Mouse (Mus musculus) heart, postnatal 25 days (tissue): ENCODE results near the gene Crtc3. TPM values are rescaled to one million over a fixed set of nuclear protein-coding genes. Genes with fewer than 3 reads are reported as not detected.

ENCODE experiments used
- DNase-seq: peaks from one replicate; pipeline ENCODE4 v3.0.0; 2022; ENCODE audit warnings: low spot score
- intact Hi-C: fragments of 180-260 bp; cut with DNase I; formaldehyde crosslinking; loops from one replicate; pipeline ENCODE4 v1.15.1; 2025
- total RNA-seq, 2 experiments: library from RNA; stranded (reverse); gene quantifications; 2 replicates each; pipeline ENCODE4 v1.2.3; 2021

Gene Crtc3
- total RNA-seq, 2 experiments from 2014 or later = 14.3 to 15.7 TPM

DNA sequence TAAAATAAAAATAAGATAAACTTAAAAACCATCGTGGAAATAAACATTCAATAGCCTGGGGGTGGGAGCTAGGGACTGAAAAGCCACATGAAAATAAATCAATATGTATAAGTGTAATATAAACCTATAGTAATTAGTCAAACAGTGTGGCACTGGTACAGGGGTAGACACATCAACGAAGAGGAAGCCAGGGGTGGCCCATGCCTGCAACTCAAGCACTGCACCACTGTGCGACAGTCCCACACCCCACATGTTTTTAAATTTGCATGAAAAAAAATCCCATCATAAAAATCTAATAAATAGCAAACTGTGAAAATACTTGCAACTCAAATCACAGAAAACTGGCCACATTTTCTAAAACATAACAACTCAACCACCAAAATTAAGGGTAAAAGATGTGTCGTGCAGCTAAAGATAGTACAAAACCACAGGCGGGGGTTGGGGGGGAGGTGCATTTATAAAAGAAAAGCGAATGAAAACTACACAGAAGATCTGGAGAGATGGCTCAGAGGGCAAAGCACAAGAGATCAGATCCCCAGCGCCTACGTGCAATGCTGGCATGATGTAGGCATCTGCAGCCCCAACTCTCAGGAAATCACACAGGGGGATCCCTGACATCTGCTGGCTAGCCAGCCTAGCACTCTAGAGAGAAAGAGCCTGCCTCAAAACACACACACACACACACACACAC, 45.6 kb downstream of the Crtc3 start:
- no peak for DNase-seq
- intact Hi-C loops = no loop called here

DNA sequence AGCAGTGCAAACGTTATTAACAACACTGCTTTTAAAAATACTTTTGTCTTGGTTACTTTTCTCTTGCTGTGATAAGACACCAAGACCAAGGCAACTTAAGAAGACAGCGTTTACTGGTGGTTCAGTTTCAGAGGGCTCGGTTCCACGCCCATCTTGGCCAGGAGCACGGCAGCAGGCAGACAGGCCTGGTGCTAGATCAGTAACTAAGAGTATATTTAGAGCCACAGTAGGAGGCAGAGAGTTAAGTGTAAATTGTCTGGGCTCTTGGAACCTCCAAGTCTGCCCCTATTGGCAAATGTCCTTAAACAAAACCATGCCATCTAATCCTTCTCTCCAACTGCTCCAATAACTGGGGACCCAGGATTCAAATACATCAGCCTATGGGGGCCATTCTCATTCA, 46.1 kb downstream of the Crtc3 start:
- no peak for DNase-seq
- intact Hi-C loops = no loop called here

DNA sequence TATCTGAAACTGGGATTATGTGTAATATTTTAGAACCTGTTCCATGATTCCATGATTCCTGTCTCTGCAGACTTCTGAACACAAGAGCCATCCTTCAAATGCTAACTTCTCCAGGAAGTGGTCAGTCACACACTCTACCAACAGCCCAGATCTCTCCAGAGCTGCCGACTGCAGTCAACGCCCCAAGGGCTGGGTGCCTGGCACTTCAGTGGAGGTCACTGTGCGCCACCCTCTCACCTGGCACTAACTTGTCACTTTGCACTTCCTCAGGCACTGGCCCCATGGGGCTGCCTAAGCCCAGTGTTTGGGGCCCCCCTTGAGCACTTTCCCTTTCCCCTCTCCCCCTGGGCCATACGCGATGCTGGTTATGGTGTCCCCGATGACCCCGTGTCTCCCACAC, 46.8 kb downstream of the Crtc3 start:
- intact Hi-C loops = no loop called here
- no peak for DNase-seq

DNA sequence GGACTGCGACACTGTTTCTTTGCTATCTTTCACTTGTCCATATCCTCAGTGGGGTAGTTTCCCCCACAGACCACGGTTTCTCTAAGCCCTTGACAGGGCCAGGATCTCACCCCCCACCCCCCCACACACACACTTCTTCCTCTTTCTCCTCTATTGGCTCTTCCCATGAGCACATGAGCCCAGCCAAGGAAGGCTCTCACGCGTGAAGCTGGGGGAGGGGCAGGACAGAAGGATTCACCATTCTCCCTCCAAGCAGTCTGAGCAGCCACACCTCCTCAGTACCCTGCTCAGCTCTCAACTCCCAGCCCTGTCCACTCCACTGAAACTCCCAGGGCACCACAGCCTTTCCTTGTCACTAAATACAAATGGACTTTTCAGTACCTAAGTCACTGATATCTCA, 47.2 kb downstream of the Crtc3 start:
- DNase-seq = no peak
- intact Hi-C loops = no loop called here

DNA sequence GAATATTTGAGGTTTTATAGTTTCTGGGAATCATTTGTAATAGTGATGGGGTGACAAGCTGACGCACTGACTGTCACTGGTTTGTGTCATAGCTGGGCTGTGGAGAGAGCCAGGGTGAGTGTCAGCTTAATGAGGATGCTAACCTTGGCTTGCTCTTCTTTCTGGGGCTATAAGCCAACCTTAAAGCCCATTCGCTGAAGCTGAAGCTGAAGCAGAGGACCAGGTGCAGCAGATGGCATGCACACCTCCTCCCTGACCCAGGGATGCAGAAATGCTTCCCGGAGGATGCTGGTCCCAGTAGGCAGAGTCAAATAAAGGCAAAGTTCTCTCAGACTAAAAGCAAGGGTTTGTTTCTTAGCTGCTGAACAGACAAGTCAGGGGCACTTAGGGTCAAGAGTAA, 48.7 kb downstream of the Crtc3 start:
- intact Hi-C loops = loop anchor here (1.0 kb wide), 1 partner anchor 28 kb away; no protein-coding TSS in a partner anchor
- no peak for DNase-seq

DNA sequence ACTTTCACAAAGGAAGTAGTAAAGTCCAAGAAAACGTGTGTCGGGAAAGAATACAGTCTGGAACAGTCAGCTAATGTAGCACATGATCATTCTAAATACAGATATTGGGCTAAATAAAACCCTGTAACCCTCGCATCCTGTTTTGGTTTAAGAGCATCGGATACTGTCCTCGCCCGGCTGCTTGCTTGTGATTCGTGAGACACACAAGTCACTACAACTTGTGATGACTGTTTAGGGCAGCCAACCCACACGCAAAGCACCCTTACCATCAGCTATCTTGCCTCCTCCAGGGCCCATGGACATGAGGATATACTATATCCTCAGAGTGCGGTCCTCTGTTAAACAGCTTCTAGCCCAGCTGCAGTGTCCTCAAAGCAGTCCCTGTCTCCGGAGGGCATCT, 50.2 kb downstream of the Crtc3 start:
- intact Hi-C loops = no loop called here
- DNase-seq = no peak

DNA sequence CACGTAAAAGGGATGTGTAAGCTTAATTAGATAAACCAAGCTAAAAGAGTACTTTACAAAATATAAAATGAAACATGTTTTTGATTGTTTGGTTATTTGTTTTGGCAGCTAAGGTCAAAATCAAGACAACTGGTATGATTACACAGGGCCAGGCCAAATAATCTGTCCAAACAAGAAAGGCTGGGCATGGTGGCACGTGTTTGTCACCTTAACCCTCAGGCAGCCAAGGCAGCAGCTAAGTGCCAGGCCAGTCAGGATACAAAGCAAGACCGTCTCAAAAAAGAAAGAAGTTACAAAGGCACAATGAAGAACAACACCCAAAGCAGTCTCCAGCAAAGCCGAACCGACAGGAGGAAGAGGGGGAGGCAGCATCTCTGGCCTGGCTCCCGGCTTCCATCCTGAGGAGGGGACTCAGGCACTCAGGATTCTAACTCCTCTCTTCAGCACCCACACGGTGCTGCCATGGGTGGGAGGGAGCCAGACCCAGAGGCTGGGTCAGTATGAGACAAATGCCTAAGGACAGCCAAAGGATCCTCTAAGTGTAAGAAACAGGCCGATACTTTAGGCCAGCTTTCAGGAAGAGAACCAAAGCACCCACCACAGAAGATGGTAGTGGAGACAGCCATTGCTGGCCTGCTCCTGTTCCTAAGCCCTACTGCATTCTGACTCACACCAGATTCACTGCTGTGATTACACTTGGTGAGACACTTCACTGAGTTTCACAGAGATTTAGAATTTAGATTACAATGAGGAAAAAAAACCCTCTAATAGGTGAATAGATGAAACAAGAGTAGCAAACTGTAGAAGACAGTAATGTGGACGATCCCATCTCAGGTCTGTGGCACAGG, 51.5 kb downstream of the Crtc3 start:
- DNase-seq = no peak
- intact Hi-C loops = no loop called here

DNA sequence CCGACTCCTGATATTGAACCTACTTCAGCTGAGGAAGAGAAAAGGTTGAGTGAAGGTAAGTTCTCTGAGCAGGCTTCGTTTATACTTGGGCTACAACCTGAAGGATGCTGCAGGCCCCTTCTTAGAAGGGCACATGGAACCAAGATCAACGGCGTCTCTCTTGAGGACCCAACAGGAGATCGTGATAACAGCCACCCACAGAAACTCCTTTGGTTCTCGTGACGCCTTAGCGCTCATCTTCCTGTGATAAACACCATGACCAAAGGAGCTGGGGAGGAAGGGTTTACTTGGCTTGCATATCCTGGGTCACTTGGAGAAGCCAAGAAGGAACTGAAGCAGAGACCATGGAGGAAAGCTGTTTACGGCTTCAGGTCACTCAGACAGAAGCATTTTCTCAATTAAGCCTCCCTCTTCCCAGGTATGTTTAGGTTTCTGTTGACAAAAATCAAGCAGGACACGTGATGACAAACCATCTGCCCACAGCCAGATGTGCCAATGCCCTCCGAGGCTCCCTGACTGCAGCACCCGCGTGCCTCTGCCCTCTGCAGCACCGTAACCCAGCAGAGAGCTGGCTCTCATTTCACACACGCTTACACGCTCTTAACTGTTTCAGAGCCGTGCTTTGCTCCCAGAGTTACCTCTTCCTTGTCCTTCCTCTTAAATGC, 52.3 kb downstream of the Crtc3 start:
- DNase-seq = no peak
- intact Hi-C loops = no loop called here

DNA sequence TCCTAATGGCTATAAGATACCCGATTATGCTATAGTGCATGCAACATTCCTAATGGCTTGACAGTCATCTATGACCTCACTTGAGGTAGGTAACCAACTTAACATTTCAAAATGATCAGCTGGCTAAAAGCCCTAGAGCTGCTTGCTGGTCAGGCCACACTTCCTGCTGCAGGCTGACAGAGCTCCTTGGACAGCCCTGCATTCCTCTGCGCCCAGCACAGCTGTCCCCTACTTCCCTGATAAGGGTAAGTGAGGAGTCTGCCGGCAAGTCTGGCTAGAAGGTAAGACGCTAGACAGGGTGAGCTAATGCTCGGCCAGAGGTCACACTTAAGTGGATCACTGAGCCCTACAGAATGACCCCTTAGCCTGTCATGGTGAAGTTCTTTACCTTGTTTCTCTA, 52.8 kb downstream of the Crtc3 start:
- no peak for DNase-seq
- intact Hi-C loops = no loop called here

DNA sequence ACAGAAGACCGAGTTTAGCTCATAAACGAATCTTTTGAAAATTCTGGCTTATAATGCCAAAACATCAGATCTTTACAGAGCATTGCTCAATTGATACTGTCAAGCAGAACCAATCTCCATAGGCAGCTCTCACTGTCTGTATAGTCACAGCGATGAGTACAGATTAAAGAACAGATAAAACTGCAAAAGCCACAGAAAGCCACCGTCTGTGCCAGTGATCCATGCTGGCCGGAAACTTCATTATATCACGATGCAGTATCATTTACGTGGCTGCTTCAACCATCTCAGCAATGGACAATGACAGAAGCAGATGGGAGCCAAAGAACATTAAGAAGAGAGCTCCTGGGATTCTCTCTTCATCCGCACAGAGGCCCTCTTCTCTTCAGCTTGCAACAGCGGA, 53.9 kb downstream of the Crtc3 start:
- intact Hi-C loops = loop anchor here (5.0 kb wide), 1 partner anchor 53 kb away; the partner anchor contains the start of gene Crtc3
- no peak for DNase-seq

DNA sequence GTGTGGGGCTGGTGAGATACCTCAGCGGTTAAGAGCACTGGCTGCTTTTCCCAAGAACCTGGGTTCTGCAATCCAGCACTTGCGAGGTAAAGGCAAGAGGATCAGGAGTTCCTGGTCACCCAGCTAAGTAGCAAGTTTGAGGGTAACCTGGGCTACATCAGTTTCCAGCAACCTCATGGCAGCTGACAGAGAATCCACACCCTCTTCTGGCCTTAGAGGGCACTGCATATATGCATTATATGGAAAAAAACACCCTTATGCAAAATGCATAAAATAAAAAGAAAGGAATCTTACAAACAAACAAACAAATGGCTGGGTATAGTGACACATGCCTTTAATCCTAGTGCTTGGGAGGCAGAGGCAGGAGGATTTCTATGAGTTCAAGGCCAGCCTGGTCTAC, 55.0 kb downstream of the Crtc3 start:
- DNase-seq = no peak
- intact Hi-C loops = loop anchor here (5.0 kb wide), 1 partner anchor 54 kb away; the partner anchor contains the start of gene Crtc3

DNA sequence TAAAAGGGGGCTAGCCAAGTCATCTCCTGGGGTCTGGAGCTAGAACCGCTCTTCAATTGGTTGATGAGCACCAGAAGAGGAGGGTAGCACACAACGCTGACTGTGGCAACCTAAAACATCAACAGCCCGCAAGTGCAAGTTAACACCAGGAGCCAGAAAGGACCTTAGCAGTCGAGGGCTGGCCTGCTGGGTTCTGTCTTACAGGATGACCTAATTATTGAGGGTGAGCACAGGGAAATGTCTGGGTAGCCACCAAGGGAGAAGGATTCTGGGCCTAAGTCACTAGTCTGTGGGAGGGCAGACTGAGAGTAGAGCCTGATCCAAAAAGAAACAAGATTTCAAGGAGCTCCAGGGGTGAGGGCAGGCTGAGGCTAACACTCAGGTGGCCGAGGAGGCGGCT, 56.7 kb downstream of the Crtc3 start:
- DNase-seq = no peak
- intact Hi-C loops = loop anchor here (5.0 kb wide), 1 partner anchor 55 kb away; the partner anchor contains the start of gene Crtc3

DNA sequence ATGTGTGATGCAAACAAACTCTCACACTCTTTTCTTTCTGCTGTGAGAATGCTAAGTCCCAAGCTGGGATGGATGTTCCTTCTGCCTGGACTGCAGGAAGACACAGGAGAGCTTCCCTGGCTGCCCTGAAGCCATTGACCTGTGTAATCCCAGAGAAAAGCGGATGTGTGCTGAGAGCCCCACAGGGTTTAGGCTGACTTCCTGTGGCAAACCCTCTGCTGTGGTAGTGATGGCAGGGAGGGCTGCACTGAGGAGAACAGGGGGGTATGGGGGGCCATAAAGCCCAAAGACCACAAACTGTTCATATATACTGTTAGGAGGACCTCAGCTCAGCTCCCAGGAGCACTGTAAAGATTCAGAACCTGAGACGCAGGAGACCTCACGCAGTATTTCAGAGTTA, 57.3 kb downstream of the Crtc3 start:
- intact Hi-C loops = loop anchor here (5.0 kb wide), 1 partner anchor 56 kb away; the partner anchor contains the start of gene Crtc3
- no peak for DNase-seq

DNA sequence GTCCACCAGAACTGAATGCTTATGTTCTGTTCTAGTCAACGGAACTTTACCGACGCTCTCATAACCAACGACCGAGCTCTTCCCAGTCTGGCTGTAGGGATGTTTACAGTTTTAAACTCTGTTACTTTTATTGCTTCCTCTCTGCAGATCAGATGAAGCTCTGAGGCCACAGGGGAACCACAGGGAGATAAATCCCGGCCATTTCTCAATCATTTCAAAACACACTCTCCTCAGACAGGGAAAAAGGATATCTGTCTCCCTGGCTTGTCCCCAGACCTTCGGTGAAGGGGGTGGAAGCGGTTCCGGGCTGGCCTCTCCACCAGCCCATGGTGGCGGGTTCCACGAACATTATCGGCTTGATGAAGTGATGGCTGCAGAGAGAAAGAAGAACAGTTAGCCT, 59.3 kb downstream of the Crtc3 start:
- intact Hi-C loops = no loop called here
- no peak for DNase-seq

DNA sequence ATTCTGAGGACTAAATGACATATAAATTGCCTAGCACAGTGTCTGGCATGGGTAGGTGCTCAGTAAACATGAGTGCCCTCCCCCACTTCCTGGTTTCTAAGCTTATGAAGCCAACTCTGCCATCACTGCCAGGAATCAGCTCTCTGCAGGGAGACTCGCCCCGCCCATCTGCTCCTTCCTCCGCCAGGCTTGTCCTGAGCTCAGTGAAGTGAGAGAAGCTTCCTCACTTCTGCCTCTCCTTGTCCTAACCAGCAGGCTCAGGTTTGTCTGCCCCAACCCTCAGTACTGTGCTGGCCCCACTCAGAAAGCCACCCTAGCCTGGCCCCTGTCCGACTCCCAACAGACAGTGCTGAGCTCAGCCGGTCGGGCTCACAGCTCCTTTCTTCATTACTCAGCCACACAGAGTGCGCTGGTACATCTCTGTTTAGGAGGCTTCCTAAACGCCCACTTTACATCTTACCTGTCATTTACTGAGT, 59.9 kb downstream of the Crtc3 start:
- intact Hi-C loops = no loop called here
- peak; percentile 49 for DNase-seq

DNA sequence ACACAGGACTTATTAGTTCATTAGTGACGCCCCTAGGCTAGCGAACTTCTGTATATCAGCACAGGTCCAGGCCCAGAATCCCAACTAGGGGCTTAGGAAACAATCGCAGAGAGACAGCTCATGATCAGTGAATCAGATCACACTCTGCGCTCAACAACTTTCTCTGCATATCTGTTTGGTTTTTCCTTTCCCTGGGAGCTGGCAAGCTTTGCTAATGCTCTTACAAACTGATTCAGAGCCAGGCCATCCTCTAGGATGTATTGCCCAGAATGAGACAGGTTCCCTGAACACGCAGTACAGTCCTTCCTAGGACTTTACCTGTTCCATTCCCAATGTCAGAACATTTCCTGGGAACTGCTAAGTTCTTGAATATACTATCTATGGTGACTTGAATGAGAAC, 61.7 kb downstream of the Crtc3 start:
- intact Hi-C loops = no loop called here
- no peak for DNase-seq

DNA sequence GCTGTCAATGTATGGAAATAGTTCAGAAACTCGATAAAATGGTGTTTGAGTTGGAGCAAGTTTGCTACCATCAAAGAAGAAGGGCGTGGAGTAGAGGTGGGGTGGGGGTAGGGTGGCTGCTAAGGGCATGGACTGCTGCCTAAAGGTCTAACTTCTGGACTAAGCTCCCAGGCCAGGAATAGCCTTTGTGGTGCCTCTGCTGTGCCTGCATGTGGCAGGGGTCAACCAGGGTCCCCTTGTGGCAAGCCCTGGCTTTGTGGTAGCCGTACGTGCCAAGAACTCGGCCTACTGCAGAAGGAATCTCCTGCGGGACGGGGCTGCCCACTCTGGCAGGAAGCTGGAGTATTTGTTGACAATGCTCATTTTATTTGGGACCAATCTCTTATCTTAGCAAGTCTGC, 62.8 kb downstream of the Crtc3 start:
- intact Hi-C loops = no loop called here
- DNase-seq = no peak

DNA sequence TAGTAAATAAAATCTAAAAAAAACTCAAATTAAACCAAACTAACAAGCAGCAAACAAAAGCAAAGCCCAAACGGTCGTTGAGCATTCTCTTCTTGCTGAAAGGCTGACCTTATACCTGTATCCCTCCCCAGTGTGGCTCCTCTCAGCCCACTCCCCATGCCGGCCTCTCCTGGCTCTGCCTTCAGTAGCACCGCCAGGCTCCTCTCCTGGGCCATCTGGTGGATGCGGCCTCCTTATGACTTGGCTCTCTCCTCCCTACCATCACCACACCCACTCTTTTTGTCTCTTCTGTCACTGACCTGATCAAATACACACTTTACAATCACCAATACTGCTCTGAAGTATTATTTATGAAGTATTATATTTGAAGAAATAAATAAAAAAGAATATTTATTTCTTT, 65.4 kb downstream of the Crtc3 start:
- intact Hi-C loops = no loop called here
- DNase-seq = no peak

DNA sequence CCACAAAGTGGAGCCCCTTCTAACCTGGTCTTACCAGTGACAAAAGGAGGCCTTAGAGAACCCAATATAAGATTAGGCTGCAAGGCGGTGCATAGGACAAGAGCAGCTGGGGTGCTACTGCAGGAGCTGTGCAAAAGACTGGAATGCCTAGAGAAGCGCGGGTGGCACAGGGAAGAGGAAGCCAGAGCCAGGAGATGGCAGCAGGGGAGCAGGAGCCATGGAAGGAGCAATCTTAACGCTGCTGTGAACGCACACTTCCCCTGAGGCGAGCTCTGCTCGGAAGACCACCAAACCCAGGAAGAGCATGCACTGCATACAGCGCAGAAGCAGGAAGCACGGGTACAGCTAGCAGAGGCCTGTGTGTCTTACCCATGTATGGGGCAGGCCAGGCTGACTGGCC, 72.6 kb downstream of the Crtc3 start:
- no peak for DNase-seq
- intact Hi-C loops = no loop called here

DNA sequence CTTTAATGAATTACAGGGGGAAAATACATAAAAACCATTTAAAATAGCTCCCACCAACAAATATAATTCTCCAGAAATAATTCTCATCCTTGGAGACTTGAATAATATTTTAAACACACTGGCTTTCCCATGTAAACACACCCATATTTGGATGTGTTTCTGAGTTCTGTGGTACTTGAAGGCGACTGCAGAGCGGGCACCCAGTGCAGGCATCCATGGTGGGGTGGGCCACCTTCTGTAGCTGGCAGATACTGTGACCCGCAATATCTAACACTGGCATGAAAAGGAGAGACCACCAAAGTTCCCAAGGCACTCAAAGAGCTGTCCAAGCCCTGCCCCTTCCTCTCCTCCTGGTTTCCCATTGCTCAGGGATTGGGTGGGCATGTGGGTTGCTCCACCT, 74.6 kb downstream of the Crtc3 start:
- DNase-seq = no peak
- intact Hi-C loops = no loop called here
